Mouse (Mus musculus) MEL (cell line): Measurements from ENCODE around the gene Gm48551. TPM values are rescaled to one million over a fixed set of nuclear protein-coding genes. Genes with fewer than 3 reads are reported as not detected.

Experiments used
- DNase-seq: peaks from one replicate; pipeline ENCODE4 v3.0.0; 2011; ENCODE audit warnings: low read depth, low spot score
- H3K27ac ChIP-seq: 2 replicates; pipeline ENCODE4 v1.5.1; 2012; ENCODE audit warnings: low read depth, mild to moderate bottlenecking, control low read depth, low read length, moderate library complexity; ENCODE audit not compliant: control insufficient read depth
- H3K27me3 ChIP-seq, 2 experiments: fragments of 150-350 bp in 1 of 2; sonication (generic) in 1 of 2; 2 replicates each; pipeline ENCODE4 v1.6.1; 2012; ENCODE audit warnings: low read length in 2 of 2, mild to moderate bottlenecking in 2 of 2, improper control_type of control experiment in 1 of 2, moderate library complexity in 1 of 2; ENCODE audit not compliant: insufficient read depth in 2 of 2, control insufficient read depth in 1 of 2
- H3K36me3 ChIP-seq, 2 experiments: 2 replicates each; pipeline ENCODE4 v1.6.1; 2012 to 2014; ENCODE audit warnings: low read length in 2 of 2, improper control_type of control experiment in 1 of 2, inconsistent platforms in 1 of 2, mild to moderate bottlenecking in 1 of 2; ENCODE audit not compliant: insufficient read depth in 2 of 2, control insufficient read depth in 1 of 2
- H3K4me1 ChIP-seq, 2 experiments: fragments of 150-350 bp in 1 of 2; sonication (generic) in 1 of 2; 2 replicates each; pipeline ENCODE4 v1.6.1; 2012; ENCODE audit warnings: low read length in 2 of 2, improper control_type of control experiment in 1 of 2, mild to moderate bottlenecking in 1 of 2; ENCODE audit not compliant: insufficient read depth in 2 of 2, control insufficient read depth in 1 of 2
- H3K4me3 ChIP-seq, 2 experiments: fragments of 150-350 bp in 1 of 2; sonication (generic) in 1 of 2; 2 replicates each; pipeline ENCODE4 v1.5.1; 2012; ENCODE audit warnings: low read depth in 2 of 2, low read length in 2 of 2, mild to moderate bottlenecking in 2 of 2, moderate library complexity in 2 of 2, control low read depth in 1 of 2, improper control_type of control experiment in 1 of 2; ENCODE audit not compliant: control insufficient read depth in 1 of 2, insufficient read depth in 1 of 2
- H3K79me2 ChIP-seq: 2 replicates; pipeline ENCODE4 v1.6.1; 2012; ENCODE audit warnings: mild to moderate bottlenecking, low read length, moderate library complexity; ENCODE audit not compliant: control insufficient read depth, poor library complexity, insufficient read depth
- H3K9ac ChIP-seq: 2 replicates; pipeline ENCODE4 v1.6.1; 2012; ENCODE audit warnings: low read depth, mild to moderate bottlenecking, control low read depth, low read length, moderate library complexity; ENCODE audit not compliant: control insufficient read depth, poor library complexity, severe bottlenecking
- H3K9me3 ChIP-seq: fragments of 150-350 bp; sonication (generic); replicated peaks from 2 replicates; pipeline ENCODE4 v1.6.1; 2012; ENCODE audit warnings: mild to moderate bottlenecking, low read length, improper control_type of control experiment, moderate library complexity; ENCODE audit not compliant: insufficient read depth
- CHD1 ChIP-seq: IDR thresholded peaks from 2 replicates; pipeline ENCODE4 v1.6.1; 2012; ENCODE audit warnings: low read depth, mild to moderate bottlenecking, inconsistent platforms, low read length, improper control_type of control experiment
- CHD2 ChIP-seq: IDR thresholded peaks from 2 replicates; pipeline ENCODE4 v1.6.1; 2011; ENCODE audit warnings: low read length, improper control_type of control experiment
- CTCF ChIP-seq, 3 experiments: IDR thresholded peaks in 2 of 3; conservative IDR thresholded peaks in 1 of 3; 2 replicates each; pipeline ENCODE4 v1.5.1; 2011 to 2012; ENCODE audit warnings: low read length in 3 of 3, low read depth in 2 of 3, mild to moderate bottlenecking in 2 of 3, improper control_type of control experiment in 1 of 3, inconsistent platforms in 1 of 3, mixed read lengths in 1 of 3, moderate library complexity in 1 of 3; ENCODE audit not compliant: control insufficient read depth in 1 of 3, insufficient read depth in 1 of 3, poor library complexity in 1 of 3, severe bottlenecking in 1 of 3
- E2F4 ChIP-seq: IDR thresholded peaks from 2 replicates; pipeline ENCODE4 v1.6.1; 2011; ENCODE audit warnings: low read depth, low read length, improper control_type of control experiment, borderline replicate concordance
- ELF1 ChIP-seq: IDR thresholded peaks from 2 replicates; pipeline ENCODE4 v1.6.1; 2014; ENCODE audit warnings: low read depth, mild to moderate bottlenecking, inconsistent platforms, low read length, improper control_type of control experiment, moderate library complexity
- EP300 ChIP-seq, 2 experiments: IDR thresholded peaks; 2 replicates each; pipeline ENCODE4 v1.6.1; 2011; ENCODE audit warnings: improper control_type of control experiment in 2 of 2, low read length in 2 of 2, low read depth in 1 of 2, mild to moderate bottlenecking in 1 of 2
- ETS1 ChIP-seq: IDR thresholded peaks from 2 replicates; pipeline ENCODE4 v1.6.1; 2012; ENCODE audit warnings: low read depth, mild to moderate bottlenecking, inconsistent platforms, low read length, improper control_type of control experiment, moderate library complexity
- GABPA ChIP-seq: IDR thresholded peaks from 2 replicates; pipeline ENCODE4 v1.6.1; 2012; ENCODE audit warnings: low read depth, mild to moderate bottlenecking, inconsistent platforms, low read length, improper control_type of control experiment, moderate library complexity
- GATA1 ChIP-seq: IDR thresholded peaks from 2 replicates; pipeline ENCODE4 v1.6.1; 2011; ENCODE audit warnings: low read depth, low read length, improper control_type of control experiment
- HCFC1 ChIP-seq: IDR thresholded peaks from 2 replicates; pipeline ENCODE4 v1.6.1; 2012; ENCODE audit warnings: low read depth, mild to moderate bottlenecking, inconsistent platforms, low read length, improper control_type of control experiment, moderate library complexity
- JUND ChIP-seq: IDR thresholded peaks from 2 replicates; pipeline ENCODE4 v1.6.1; 2011; ENCODE audit warnings: low read depth, mild to moderate bottlenecking, improper control_type of control experiment, low read length
- KAT2A ChIP-seq: conservative IDR thresholded peaks from 2 replicates; pipeline ENCODE4 v1.6.1; 2012; ENCODE audit warnings: low read depth, low read length, improper control_type of control experiment, inconsistent platforms
- MAFK ChIP-seq: IDR thresholded peaks from 2 replicates; pipeline ENCODE4 v1.6.1; 2011; ENCODE audit warnings: low read depth, mild to moderate bottlenecking, low read length, improper control_type of control experiment, borderline replicate concordance
- MAX ChIP-seq: IDR thresholded peaks from 2 replicates; pipeline ENCODE4 v1.6.1; 2011; ENCODE audit warnings: low read length, improper control_type of control experiment
- MAZ ChIP-seq: IDR thresholded peaks from 2 replicates; pipeline ENCODE4 v1.6.1; 2012; ENCODE audit warnings: low read depth, mild to moderate bottlenecking, inconsistent platforms, low read length, improper control_type of control experiment
- MEF2A ChIP-seq: IDR thresholded peaks from 2 replicates; pipeline ENCODE4 v1.6.1; 2014; ENCODE audit warnings: low read depth, mild to moderate bottlenecking, inconsistent platforms, low read length, improper control_type of control experiment; ENCODE audit not compliant: poor library complexity, insufficient replicate concordance, severe bottlenecking; ENCODE audit errors: extremely low read depth
- MXI1 ChIP-seq: IDR thresholded peaks from 2 replicates; pipeline ENCODE4 v1.6.1; 2011; ENCODE audit warnings: mild to moderate bottlenecking, low read depth, low read length, improper control_type of control experiment
- MYB ChIP-seq: IDR thresholded peaks from 2 replicates; pipeline ENCODE4 v1.6.1; 2011; ENCODE audit warnings: mild to moderate bottlenecking, low read depth, low read length, improper control_type of control experiment
- MYC ChIP-seq: IDR thresholded peaks from 2 replicates; pipeline ENCODE4 v1.6.1; 2011; ENCODE audit warnings: low read depth, mild to moderate bottlenecking, low read length, improper control_type of control experiment, moderate library complexity
- NELFE ChIP-seq: IDR thresholded peaks from 2 replicates; pipeline ENCODE4 v1.6.1; 2011; ENCODE audit warnings: low read depth, low read length, improper control_type of control experiment
- NRF1 ChIP-seq: IDR thresholded peaks from 2 replicates; pipeline ENCODE4 v1.6.1; 2014; ENCODE audit warnings: low read depth, mild to moderate bottlenecking, inconsistent platforms, low read length, improper control_type of control experiment, moderate library complexity; ENCODE audit not compliant: poor library complexity, insufficient read depth, severe bottlenecking
- POLR2A ChIP-seq, 2 experiments: IDR thresholded peaks; 2 replicates each; pipeline ENCODE4 v1.6.1; 2011 to 2012; ENCODE audit warnings: low read length in 2 of 2, mild to moderate bottlenecking in 2 of 2, control low read depth in 1 of 2, improper control_type of control experiment in 1 of 2, low read depth in 1 of 2, moderate library complexity in 1 of 2; ENCODE audit not compliant: control insufficient read depth in 1 of 2, insufficient read depth in 1 of 2, poor library complexity in 1 of 2
- POLR2AphosphoS2 ChIP-seq: IDR thresholded peaks from 2 replicates; pipeline ENCODE4 v1.6.1; 2011; ENCODE audit warnings: low read length, improper control_type of control experiment
- POLR2AphosphoS5 ChIP-seq: IDR thresholded peaks from 2 replicates; pipeline ENCODE4 v1.6.1; 2012; ENCODE audit warnings: low read depth, borderline replicate concordance, mild to moderate bottlenecking, inconsistent platforms, low read length, moderate library complexity, mixed read lengths
- RAD21 ChIP-seq: IDR thresholded peaks from 2 replicates; pipeline ENCODE4 v1.6.1; 2011; ENCODE audit warnings: mild to moderate bottlenecking, low read depth, low read length, improper control_type of control experiment
- RCOR1 ChIP-seq: IDR thresholded peaks from 2 replicates; pipeline ENCODE4 v1.6.1; 2012; ENCODE audit warnings: low read depth, mild to moderate bottlenecking, inconsistent platforms, low read length, improper control_type of control experiment
- SMC3 ChIP-seq: IDR thresholded peaks from 2 replicates; pipeline ENCODE4 v1.6.1; 2011; ENCODE audit warnings: low read depth, low read length, improper control_type of control experiment
- TBP ChIP-seq: IDR thresholded peaks from 2 replicates; pipeline ENCODE4 v1.8.0; 2011; ENCODE audit warnings: low read depth, low read length, improper control_type of control experiment
- TCF12 ChIP-seq: IDR thresholded peaks from 2 replicates; pipeline ENCODE4 v1.6.1; 2014; ENCODE audit warnings: low read depth, mild to moderate bottlenecking, inconsistent platforms, low read length, improper control_type of control experiment, moderate library complexity
- UBTF ChIP-seq: IDR thresholded peaks from 2 replicates; pipeline ENCODE4 v1.6.1; 2012; ENCODE audit warnings: low read depth, mild to moderate bottlenecking, inconsistent platforms, low read length, improper control_type of control experiment, moderate library complexity, borderline replicate concordance; ENCODE audit not compliant: insufficient read depth
- USF1 ChIP-seq: IDR thresholded peaks from 2 replicates; pipeline ENCODE4 v1.6.1; 2014; ENCODE audit warnings: low read depth, mild to moderate bottlenecking, inconsistent platforms, low read length, improper control_type of control experiment, moderate library complexity
- USF2 ChIP-seq, 2 experiments: IDR thresholded peaks; 2 replicates each; pipeline ENCODE4 v1.6.1; 2011 to 2012; ENCODE audit warnings: improper control_type of control experiment in 2 of 2, low read length in 2 of 2, borderline replicate concordance in 1 of 2, inconsistent platforms in 1 of 2, low read depth in 1 of 2, mild to moderate bottlenecking in 1 of 2; ENCODE audit not compliant: insufficient read depth in 1 of 2
- ZC3H11A ChIP-seq: IDR thresholded peaks from 2 replicates; pipeline ENCODE4 v1.6.1; 2012; ENCODE audit warnings: low read depth, mild to moderate bottlenecking, inconsistent platforms, low read length, improper control_type of control experiment
- ZKSCAN1 ChIP-seq: IDR thresholded peaks from 2 replicates; pipeline ENCODE4 v1.6.1; 2012; ENCODE audit warnings: low read depth, mild to moderate bottlenecking, inconsistent platforms, low read length, improper control_type of control experiment, moderate library complexity
- ZMIZ1 ChIP-seq: IDR thresholded peaks from 2 replicates; pipeline ENCODE4 v1.6.1; 2012; ENCODE audit warnings: low read depth, mild to moderate bottlenecking, inconsistent platforms, low read length, improper control_type of control experiment, moderate library complexity
- polyA plus RNA-seq, 2 experiments: library from polyadenylated mRNA; stranded (reverse) in 1 of 2; unstranded in 1 of 2; fragments of >175 nt in 1 of 2; fragments of >200 nt in 1 of 2; gene quantifications; 2 replicates each; pipeline versions ENCODE4 v1.2.1 to v1.2.4; 2012; ENCODE audit warnings: low replicate concordance in 2 of 2, low read depth in 1 of 2; ENCODE audit not compliant: insufficient read length in 2 of 2, insufficient read depth in 1 of 2, missing spikeins in 1 of 2
- total RNA-seq: library from RNA; depleted of rRNA; stranded (reverse); fragments of 300-350 nt; gene quantifications from 2 replicates; pipeline ENCODE4 v1.2.3, GENCODE M21; 2012

Gm48551 gene
- total and polyA plus RNA-seq, 3 experiments = 0.62 to 2.6 TPM; not detected in 1

GRCm38 (mm10) chr10:81350351-81351063 lies 33.8 kb upstream of the Gm48551 start, which contains the start of gene Hmg20b:
TSS of gene Hmg20b (minus strand) at chr10:81350480.
- peak within 1 kb of the TSS; percentile 81 to 94 for H3K4me3 ChIP-seq
- H3K27me3 ChIP-seq = no peaks in the 10 kb centered on the region
- no peaks in the 10 kb centered on the region for H3K9me3 ChIP-seq
- H3K9ac ChIP-seq = peak within 1 kb of the TSS; percentile 84
- peak within 1 kb of the TSS; percentile 86 for H3K27ac ChIP-seq
- peaks cover 4% of the 10 kb centered on the region; the same call in 1 of the 2 replicates for H3K79me2 ChIP-seq
- H3K4me1 ChIP-seq = peaks cover 8 to 13% of the 10 kb centered on the region in 2 experiments; a peak in 3 of 4 replicates
- peaks cover 0 to 14% of the 10 kb centered on the region in 2 experiments; a peak in 2 of 4 replicates for H3K36me3 ChIP-seq
- peak; percentile 100 for DNase-seq
- TF ChIP-seq ZMIZ1 (0 out of 2 replicates have a peak, but pooled peaks have one; percentile 13), ZKSCAN1 (no peak), GATA1 (no peak), USF2 (IDR thresholded peaks at IDR 0.05; ENCODE audit: borderline replicate concordance in 1 of 2, insufficient read depth in 1 of 2, low read depth in 1 of 2, low read length in 2 of 2) (no peak), ELF1 (peak; percentile 62), NRF1 (peak; percentile 66), POLR2A (IDR thresholded peaks at IDR 0.05; ENCODE audit: control insufficient read depth in 1 of 2, insufficient read depth in 1 of 2, low read depth in 1 of 2, low read length in 2 of 2, poor library complexity in 1 of 2) (peak; percentile 31 to 49; a peak in 2 of 4 replicates), E2F4 (no peak), ETS1 (peak; percentile 34; the same call in 1 of the 2 replicates), MYB (no peak), MAZ (peak; percentile 63), CTCF (IDR thresholded peaks at IDR 0.05 in 2 of 3, conservative IDR thresholded peaks at IDR 0.05 in 1 of 3; ENCODE audit: control insufficient read depth in 1 of 3, insufficient read depth in 1 of 3, low read depth in 2 of 3, low read length in 3 of 3, poor library complexity in 1 of 3, severe bottlenecking in 1 of 3) (peak; percentile 71 to 81 (median 79)), ZC3H11A (0 out of 2 replicates have a peak, but pooled peaks have one; percentile 10), MXI1 (peak; percentile 61; the same call in 1 of the 2 replicates), JUND (no peak), MAFK (no peak), TCF12 (0 out of 2 replicates have a peak, but pooled peaks have one; percentile 4), KAT2A (peak; percentile 69; the same call in 1 of the 2 replicates), HCFC1 (peak; percentile 90), POLR2AphosphoS5 (no peak), EP300 (IDR thresholded peaks at IDR 0.05; ENCODE audit: low read depth in 1 of 2, low read length in 2 of 2) (0 out of 4 replicates have a peak, but pooled peaks of 1 of the 2 experiments have one; percentile 3), USF1 (peak; percentile 47), SMC3 (peak; percentile 55), MAX (peak; percentile 56; the same call in 1 of the 2 replicates), CHD2 (peak; percentile 26), RCOR1 (no peak), MEF2A (no peak), MYC (peak; percentile 86), NELFE (peak; percentile 60), RAD21 (peak; percentile 35), CHD1 (no peak), POLR2AphosphoS2 (peak; percentile 54; the same call in 1 of the 2 replicates), TBP (peak; percentile 79; the same call in 1 of the 2 replicates), UBTF (no peak), GABPA (no peak)
